Mouse (Mus musculus) brain, embryonic 14.5 days (tissue): ENCODE results near the gene Fam43b.
"Not testable (repeated sequence)": the region's sequence is repeated elsewhere in the genome, so short reads cannot be mapped to it uniquely, and the experiment has no call there.

Source experiments
- CTCF ChIP-seq: fragments of 200-500 bp; IDR thresholded peaks from 2 replicates; pipeline ENCODE4 v1.5.1; 2012; ENCODE audit warnings: inconsistent platforms, mild to moderate bottlenecking, moderate library complexity, borderline replicate concordance; ENCODE audit not compliant: insufficient read depth, insufficient read length; ENCODE audit errors: extremely low read depth
- POLR2A ChIP-seq: fragments of 200-500 bp; IDR thresholded peaks from 2 replicates; pipeline ENCODE4 v1.6.1; 2012; ENCODE audit warnings: mild to moderate bottlenecking, inconsistent platforms, borderline replicate concordance; ENCODE audit not compliant: poor library complexity, insufficient read depth, insufficient read length, severe bottlenecking; ENCODE audit errors: extremely low read depth

DNA sequence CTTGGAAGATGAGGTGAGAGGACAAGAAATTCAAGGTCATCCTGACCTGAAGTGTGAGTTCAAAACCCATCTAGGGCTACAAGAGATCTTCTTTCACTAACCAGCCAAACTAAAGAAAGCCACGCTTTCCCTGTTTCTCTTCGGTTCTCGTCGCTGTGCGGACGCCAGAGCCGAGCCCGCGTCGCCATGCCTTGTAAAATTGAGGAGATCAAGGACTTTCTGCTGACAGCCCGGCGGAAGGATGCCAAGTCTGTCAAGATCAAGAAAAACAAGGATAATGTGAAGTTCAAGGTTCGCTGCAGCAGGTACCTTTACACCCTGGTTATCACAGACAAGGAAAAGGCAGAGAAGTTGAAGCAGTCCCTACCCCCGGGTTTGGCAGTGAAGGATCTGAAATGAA, 29.3 kb upstream of the Fam43b start:
- TF ChIP-seq CTCF, POLR2A: not testable (repeated sequence)
